Mouse (Mus musculus): Measurements from ENCODE around the gene Rufy4. TPM values are rescaled to one million over a fixed set of nuclear protein-coding genes. Genes with fewer than 3 reads are reported as not detected.

Rufy4 gene
- total and polyA plus RNA-seq, 3 experiments: not detected

- no peak overlapping the region for H3K4me2 ChIP-seq (ENCODE audit: insufficient read depth, low read depth, poor library complexity, severe bottlenecking)
- dilution Hi-C loops (cut with MboI; ENCODE audit: extremely low pct_ligation_motif_present, extremely low pct_unique_long_range_greater_than_20kb, low sequenced_read_pairs) (no loop called here), in situ Hi-C loops (cut with MboI; ENCODE audit: low pct_ligation_motif_present, low pct_unique_long_range_greater_than_20kb, low sequenced_read_pairs) (no loop called here)
- no peaks in the 10 kb centered on the region for H3K79me2 ChIP-seq (replicated peaks; ENCODE audit: control insufficient read depth, extremely low read depth, insufficient read depth, poor library complexity, severe bottlenecking)
- H3K4me3 ChIP-seq (replicated peaks in 1 of 3; ENCODE audit: low read depth in 2 of 3, low read length in 2 of 3, poor library complexity in 1 of 3): no peak overlapping the region
- no peak for TF ChIP-seq UBTF (IDR thresholded peaks at IDR 0.05; ENCODE audit: low read depth, low read length)
- TF ChIP-seq ELF1 (IDR thresholded peaks at IDR 0.05; ENCODE audit: low read depth, low read length): no peak
- TF ChIP-seq CHD1 (IDR thresholded peaks at IDR 0.05; ENCODE audit: low read depth, low read length): no peak
- H3K27ac ChIP-seq (ENCODE audit: insufficient read depth, low read depth): no peak overlapping the region
- DNase-seq (ENCODE audit: extremely low read depth): no peak
- H3K4me1 ChIP-seq (ENCODE audit: control insufficient read depth in 1 of 2, insufficient read depth in 2 of 2): peaks cover 0 to 11% of the 10 kb centered on the region in 2 experiments; a peak in 2 of 4 replicates
- H3K27me3 ChIP-seq (replicated peaks): peaks cover 71% of the 10 kb centered on the region
- no peak overlapping the region for H3K9ac ChIP-seq (ENCODE audit: insufficient read depth, low read depth)
- no peaks in the 10 kb centered on the region for H3K9me3 ChIP-seq (replicated peaks; ENCODE audit: low read length)
- H3K36me3 ChIP-seq (replicated peaks in 1 of 2; ENCODE audit: control insufficient read depth in 1 of 2, insufficient read depth in 1 of 2, low read length in 1 of 2): no peaks in the 10 kb centered on the region
Observed at GRCm38 (mm10) chr1:74110932-74111695, 14.2 kb upstream of the Rufy4 start.

- TF ChIP-seq SMC3 (IDR thresholded peaks at IDR 0.05; ENCODE audit: low read depth, low read length): no peak
- no peak for TF ChIP-seq MAFK (IDR thresholded peaks at IDR 0.05; ENCODE audit: insufficient replicate concordance, low read length)
- no peak for TF ChIP-seq PAX5 (IDR thresholded peaks at IDR 0.05; ENCODE audit: low read length)
- TF ChIP-seq IRF4 (IDR thresholded peaks at IDR 0.05; ENCODE audit: low read depth, low read length): no peak
- TF ChIP-seq MXI1 (IDR thresholded peaks at IDR 0.05; ENCODE audit: low read depth, low read length): no peak
- no peak for TF ChIP-seq JUN (IDR thresholded peaks at IDR 0.05; ENCODE audit: insufficient read depth, low read depth, low read length)
- DNase-seq (ENCODE audit: extremely low read depth): no peak
- Histone ChIP-seq H3K36me3 (replicated peaks in 1 of 2; ENCODE audit: control insufficient read depth in 1 of 2, insufficient read depth in 1 of 2, low read length in 1 of 2) (no peaks in the 10 kb centered on the region), H3K4me1 (ENCODE audit: control insufficient read depth in 1 of 2, insufficient read depth in 2 of 2) (peaks cover 0 to 5% of the 10 kb centered on the region in 2 experiments; a peak in 2 of 4 replicates), H3K9ac (ENCODE audit: insufficient read depth, low read depth) (no peak overlapping the region), H3K4me2 (ENCODE audit: insufficient read depth, low read depth, poor library complexity, severe bottlenecking) (no peak overlapping the region), H3K79me2 (replicated peaks; ENCODE audit: control insufficient read depth, extremely low read depth, insufficient read depth, poor library complexity, severe bottlenecking) (no peaks in the 10 kb centered on the region), H3K4me3 (replicated peaks in 1 of 3; ENCODE audit: low read depth in 2 of 3, low read length in 2 of 3, poor library complexity in 1 of 3) (no peak overlapping the region), H3K27me3 (replicated peaks) (peaks cover 69% of the 10 kb centered on the region), H3K9me3 (replicated peaks; ENCODE audit: low read length) (no peaks in the 10 kb centered on the region), H3K27ac (ENCODE audit: insufficient read depth, low read depth) (no peak overlapping the region)
- dilution Hi-C loops (cut with MboI; ENCODE audit: extremely low pct_ligation_motif_present, extremely low pct_unique_long_range_greater_than_20kb, low sequenced_read_pairs): no loop called here
- in situ Hi-C loops (cut with MboI; ENCODE audit: low pct_ligation_motif_present, low pct_unique_long_range_greater_than_20kb, low sequenced_read_pairs): no loop called here
Observed at GRCm38 (mm10) chr1:74111696-74112030, 13.7 kb upstream of the Rufy4 start.

GRCm38 (mm10) chr1:74113071-74113470 lies 12.3 kb upstream of the Rufy4 start:
- H3K9me3 ChIP-seq (replicated peaks; ENCODE audit: low read length): no peaks in the 10 kb centered on the region
- DNase-seq (ENCODE audit: extremely low read depth): no peak
- dilution Hi-C loops (cut with MboI; ENCODE audit: extremely low pct_ligation_motif_present, extremely low pct_unique_long_range_greater_than_20kb, low sequenced_read_pairs) (no loop called here), in situ Hi-C loops (cut with MboI; ENCODE audit: low pct_ligation_motif_present, low pct_unique_long_range_greater_than_20kb, low sequenced_read_pairs) (no loop called here)
- TF ChIP-seq EP300 (IDR thresholded peaks at IDR 0.05; ENCODE audit: low read length) (no peak), SMC3 (IDR thresholded peaks at IDR 0.05; ENCODE audit: low read depth, low read length) (no peak), MAZ (IDR thresholded peaks at IDR 0.05; ENCODE audit: low read depth, low read length) (no peak), ZC3H11A (IDR thresholded peaks at IDR 0.05; ENCODE audit: low read depth, low read length) (no peak), RAD21 (IDR thresholded peaks at IDR 0.05; ENCODE audit: low read depth, low read length) (no peak), ZNF384 (IDR thresholded peaks at IDR 0.05; ENCODE audit: low read depth, low read length) (no peak), MAX (IDR thresholded peaks at IDR 0.05; ENCODE audit: low read length) (no peak), HCFC1 (IDR thresholded peaks at IDR 0.05; ENCODE audit: low read depth, low read length) (no peak), MAFK (IDR thresholded peaks at IDR 0.05; ENCODE audit: insufficient replicate concordance, low read length) (no peak), ETS1 (conservative IDR thresholded peaks at IDR 0.05; ENCODE audit: low read depth, low read length) (no peak), ZKSCAN1 (IDR thresholded peaks at IDR 0.05; ENCODE audit: borderline replicate concordance, low read depth, low read length) (no peak), PAX5 (IDR thresholded peaks at IDR 0.05; ENCODE audit: low read length) (no peak), IRF4 (IDR thresholded peaks at IDR 0.05; ENCODE audit: low read depth, low read length) (no peak), POLR2A (IDR thresholded peaks at IDR 0.05; ENCODE audit: low read depth, low read length) (no peak), CTCF (conservative IDR thresholded peaks at IDR 0.05 in 1 of 2, IDR thresholded peaks at IDR 0.05 in 1 of 2; ENCODE audit: low read depth in 2 of 2, low read length in 2 of 2) (no peak), USF2 (conservative IDR thresholded peaks at IDR 0.05; ENCODE audit: low read depth, low read length) (no peak), ZMIZ1 (IDR thresholded peaks at IDR 0.05; ENCODE audit: low read depth, low read length) (no peak), MXI1 (IDR thresholded peaks at IDR 0.05; ENCODE audit: low read depth, low read length) (no peak)
- peaks cover 68% of the 10 kb centered on the region for H3K27me3 ChIP-seq (replicated peaks)
- no peaks in the 10 kb centered on the region for H3K79me2 ChIP-seq (replicated peaks; ENCODE audit: control insufficient read depth, extremely low read depth, insufficient read depth, poor library complexity, severe bottlenecking)
- H3K36me3 ChIP-seq (replicated peaks in 1 of 2; ENCODE audit: control insufficient read depth in 1 of 2, insufficient read depth in 1 of 2, low read length in 1 of 2): no peaks in the 10 kb centered on the region
- no peak overlapping the region for H3K4me2 ChIP-seq (ENCODE audit: insufficient read depth, low read depth, poor library complexity, severe bottlenecking)
- no peak overlapping the region for H3K27ac ChIP-seq (ENCODE audit: insufficient read depth, low read depth)
- H3K4me1 ChIP-seq (ENCODE audit: control insufficient read depth in 1 of 2, insufficient read depth in 2 of 2): 0 out of 4 replicates have a peak, but pooled peaks cover 0 to 2% of the 10 kb centered on the region in 2 experiments
- H3K9ac ChIP-seq (ENCODE audit: insufficient read depth, low read depth): no peak overlapping the region
- no peak overlapping the region for H3K4me3 ChIP-seq (replicated peaks in 1 of 3; ENCODE audit: low read depth in 2 of 3, low read length in 2 of 3, poor library complexity in 1 of 3)

All from CH12.LX (cell line).